Mouse (Mus musculus) spleen, adult 2 months (tissue): Measurements from ENCODE around the gene Nepn.

Experiments
- CTCF ChIP-seq: fragments of 200-500 bp; IDR thresholded peaks from 2 replicates; pipeline ENCODE4 v1.5.1; 2011; ENCODE audit warnings: mild to moderate bottlenecking, inconsistent platforms; ENCODE audit not compliant: insufficient read depth, insufficient read length, insufficient replicate concordance; ENCODE audit errors: extremely low read depth
- POLR2A ChIP-seq: fragments of 200-500 bp; IDR thresholded peaks from 2 replicates; pipeline ENCODE4 v1.6.1; 2011; ENCODE audit warnings: low read depth, low read length, inconsistent platforms

DNA sequence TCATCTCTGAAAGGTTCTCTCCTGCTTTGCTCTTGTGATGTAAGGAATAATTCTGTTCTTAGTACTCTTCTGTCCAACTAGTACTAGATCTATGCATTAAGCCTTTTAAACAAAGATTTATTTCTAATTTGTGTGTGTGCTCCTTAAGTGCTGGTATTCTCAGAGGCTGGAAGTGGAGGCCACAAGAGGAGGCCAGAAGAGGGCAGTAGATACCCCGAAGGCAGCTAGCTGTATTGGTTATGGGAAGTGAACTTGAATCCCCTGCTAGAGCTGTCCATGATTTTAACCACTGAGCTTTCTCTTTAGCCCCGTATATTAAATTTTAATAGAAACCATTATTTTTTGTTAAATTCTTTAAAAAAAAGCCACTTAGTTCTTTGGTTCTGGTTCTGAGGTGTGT is 34.3 kb downstream of the Nepn start:
- TF ChIP-seq CTCF (peak; percentile 41; the same call in 1 of the 2 replicates), POLR2A (no peak)
